Mouse (Mus musculus): ENCODE results near the gene Serpina1b. TPM values are rescaled to one million over a fixed set of nuclear protein-coding genes. Genes with fewer than 3 reads are reported as not detected.
"Not testable (repeated sequence)": the region's sequence is repeated elsewhere in the genome, so short reads cannot be mapped to it uniquely, and the experiment has no call there.

Serpina1b gene
- 0.10 TPM in 1 of 2 replicates, not detected in the other for polyA plus RNA-seq (2016; fragmentation: Nextera tagmentation; extraction: Ambion mirVana)

- WGBS: 84% methylated on average over 4 of the region's 4 CpGs
- peaks cover 53% of the 10 kb centered on the region for H3K9me3 ChIP-seq
Observed at GRCm38 (mm10) chr12:103830273-103830672, at the start of gene Serpina1b. Gene Serpina1b (minus strand): TSS chr12:103830373.

GRCm38 (mm10) chr12:103866873-103867272 lies 36.7 kb upstream of the Serpina1b start:
- H3K27ac ChIP-seq; H3K36me3 ChIP-seq (replicated peaks); DNase-seq (ENCODE audit: extremely low spot score, low spot score); H3K27me3 ChIP-seq (ENCODE audit: poor library complexity, severe bottlenecking); H3K4me1 ChIP-seq; H3K4me3 ChIP-seq: not testable (repeated sequence)
- peaks cover 48% of the 10 kb centered on the region for H3K9me3 ChIP-seq
- WGBS: 92% methylated on average over 1 of the region's 1 CpGs

More at GRCm38 (mm10) chr12:103830273-103830672, at the start of gene Serpina1b:
- H3K4me1 ChIP-seq; H3K4me3 ChIP-seq; H3K27me3 ChIP-seq (ENCODE audit: poor library complexity, severe bottlenecking); H3K36me3 ChIP-seq (replicated peaks); H3K27ac ChIP-seq; DNase-seq (ENCODE audit: extremely low spot score, low spot score): not testable (repeated sequence)

GRCm38 (mm10) chr12:103863101-103863974 lies 33.2 kb upstream of the Serpina1b start, which contains the start of gene Serpina1a:
Gene Serpina1a (minus strand): TSS chr12:103863562.
- WGBS: 84% methylated on average over 9 of the region's 9 CpGs
- H3K4me1 ChIP-seq, H3K4me3 ChIP-seq: not testable (repeated sequence)

GRCm38 (mm10) chr12:103860976-103861375 lies 30.8 kb upstream of the Serpina1b start:
- no peak for DNase-seq (ENCODE audit: extremely low spot score, low spot score)
- H3K36me3 ChIP-seq (replicated peaks): no peaks in the 10 kb centered on the region
- peaks cover 51% of the 10 kb centered on the region for H3K9me3 ChIP-seq
- no peaks in the 10 kb centered on the region for H3K4me1 ChIP-seq
- whole genome bisulfite sequencing: 78% methylated on average over 3 of the region's 3 CpGs
- no peaks in the 10 kb centered on the region for H3K27me3 ChIP-seq (ENCODE audit: poor library complexity, severe bottlenecking)
- no peak overlapping the region for H3K27ac ChIP-seq
- H3K4me3 ChIP-seq: no peak overlapping the region

More at GRCm38 (mm10) chr12:103863101-103863974, 33.2 kb upstream of the Serpina1b start, which contains the start of gene Serpina1a:
- DNase-seq (ENCODE audit: extremely low spot score, low spot score); H3K36me3 ChIP-seq (replicated peaks); H3K27ac ChIP-seq; H3K27me3 ChIP-seq (ENCODE audit: poor library complexity, severe bottlenecking): not testable (repeated sequence)
- peaks cover 55% of the 10 kb centered on the region for H3K9me3 ChIP-seq

- not testable (repeated sequence) for H3K27ac ChIP-seq; DNase-seq (ENCODE audit: extremely low spot score, low spot score); H3K36me3 ChIP-seq (replicated peaks); H3K4me3 ChIP-seq; H3K4me1 ChIP-seq; H3K27me3 ChIP-seq (ENCODE audit: poor library complexity, severe bottlenecking)
- 86% methylated on average over 3 of the region's 4 CpGs for WGBS
- peaks cover 47% of the 10 kb centered on the region for H3K9me3 ChIP-seq
Observed at GRCm38 (mm10) chr12:103860571-103860970, 30.4 kb upstream of the Serpina1b start.

- not testable (repeated sequence) for H3K4me1 ChIP-seq; H3K4me3 ChIP-seq; H3K27ac ChIP-seq; H3K27me3 ChIP-seq (ENCODE audit: poor library complexity, severe bottlenecking); DNase-seq (ENCODE audit: extremely low spot score, low spot score); H3K36me3 ChIP-seq (replicated peaks)
- WGBS: 78% methylated on average over 3 of the region's 3 CpGs
- H3K9me3 ChIP-seq: peaks cover 48% of the 10 kb centered on the region
Observed at GRCm38 (mm10) chr12:103859584-103859983, 29.4 kb upstream of the Serpina1b start.

- DNase-seq (ENCODE audit: extremely low spot score, low spot score); H3K4me3 ChIP-seq; H3K27ac ChIP-seq; H3K27me3 ChIP-seq (ENCODE audit: poor library complexity, severe bottlenecking); H3K36me3 ChIP-seq (replicated peaks); H3K4me1 ChIP-seq: not testable (repeated sequence)
- H3K9me3 ChIP-seq: peaks cover 24% of the 10 kb centered on the region
- WGBS: 92% methylated on average over 2 of the region's 2 CpGs
Observed at GRCm38 (mm10) chr12:103853032-103853431, 22.9 kb upstream of the Serpina1b start.

GRCm38 (mm10) chr12:103827661-103828372 lies 2.4 kb downstream of the Serpina1b start:
- not testable (repeated sequence) for H3K4me3 ChIP-seq; DNase-seq (ENCODE audit: extremely low spot score, low spot score); H3K27me3 ChIP-seq (ENCODE audit: poor library complexity, severe bottlenecking); H3K36me3 ChIP-seq (replicated peaks); H3K4me1 ChIP-seq; H3K27ac ChIP-seq
- 91% methylated on average over 6 of the region's 6 CpGs for whole genome bisulfite sequencing
- H3K9me3 ChIP-seq: peaks cover 59% of the 10 kb centered on the region

GRCm38 (mm10) chr12:103823826-103824225 lies 6.3 kb downstream of the Serpina1b start:
- not testable (repeated sequence) for H3K36me3 ChIP-seq (replicated peaks); H3K27ac ChIP-seq; H3K27me3 ChIP-seq (ENCODE audit: poor library complexity, severe bottlenecking); H3K4me3 ChIP-seq; H3K4me1 ChIP-seq; DNase-seq (ENCODE audit: extremely low spot score, low spot score)
- 80% methylated on average over 5 of the region's 5 CpGs for WGBS
- H3K9me3 ChIP-seq: peaks cover 54% of the 10 kb centered on the region

GRCm38 (mm10) chr12:103773246-103773851 lies 56.8 kb downstream of the Serpina1b start, which contains the start of gene Serpina1d:
Gene Serpina1d (minus strand): TSS chr12:103773592.
- not testable (repeated sequence) for DNase-seq (ENCODE audit: extremely low spot score, low spot score)
- H3K9me3 ChIP-seq: peaks cover 38% of the 10 kb centered on the region
- 88% methylated on average over 6 of the region's 6 CpGs for WGBS

GRCm38 (mm10) chr12:103770597-103770996 lies 59.6 kb downstream of the Serpina1b start:
- not testable (repeated sequence) for H3K27ac ChIP-seq; H3K27me3 ChIP-seq (ENCODE audit: poor library complexity, severe bottlenecking); H3K4me1 ChIP-seq; DNase-seq (ENCODE audit: extremely low spot score, low spot score); H3K4me3 ChIP-seq; H3K36me3 ChIP-seq (replicated peaks)
- peaks cover 43% of the 10 kb centered on the region for H3K9me3 ChIP-seq
- 91% methylated on average over 1 of the region's 1 CpGs for WGBS

More at GRCm38 (mm10) chr12:103773246-103773851, 56.8 kb downstream of the Serpina1b start, which contains the start of gene Serpina1d:
- not testable (repeated sequence) for H3K36me3 ChIP-seq (replicated peaks); H3K4me1 ChIP-seq; H3K27ac ChIP-seq; H3K4me3 ChIP-seq; H3K27me3 ChIP-seq (ENCODE audit: poor library complexity, severe bottlenecking)

GRCm38 (mm10) chr12:103763083-103763482 lies 67.1 kb downstream of the Serpina1b start:
- H3K4me1 ChIP-seq; H3K36me3 ChIP-seq (replicated peaks); H3K27ac ChIP-seq; H3K4me3 ChIP-seq; H3K27me3 ChIP-seq (ENCODE audit: poor library complexity, severe bottlenecking); DNase-seq (ENCODE audit: extremely low spot score, low spot score): not testable (repeated sequence)
- 86% methylated on average over 3 of the region's 3 CpGs for WGBS
- peaks cover 57% of the 10 kb centered on the region for H3K9me3 ChIP-seq
